Mouse (Mus musculus): ENCODE measurements around the gene Lrrc75b. TPM values are rescaled to one million over a fixed set of nuclear protein-coding genes. Genes with fewer than 3 reads are reported as not detected.
"Not testable (repeated sequence)": the region's sequence is repeated elsewhere in the genome, so short reads cannot be mapped to it uniquely, and the experiment has no call there.

Lrrc75b gene
- total RNA-seq, 2 experiments from 2014 or later = not detected

GRCm38 (mm10) chr10:75511060-75511459 is 49.1 kb downstream of the Lrrc75b start:
- ATAC-seq (replicated peaks; ENCODE audit: low FRiP score, poor library complexity, severe bottlenecking) = no peak

GRCm38 (mm10) chr10:75510446-75510845 is 49.7 kb downstream of the Lrrc75b start:
- ATAC-seq (replicated peaks; ENCODE audit: low FRiP score, poor library complexity, severe bottlenecking) = no peak

- ATAC-seq (replicated peaks; ENCODE audit: low FRiP score, poor library complexity, severe bottlenecking) = not testable (repeated sequence)
Measured at GRCm38 (mm10) chr10:75505928-75506327, 54.2 kb downstream of the Lrrc75b start.

- no peak for ATAC-seq (replicated peaks; ENCODE audit: low FRiP score, poor library complexity, severe bottlenecking)
Measured at GRCm38 (mm10) chr10:75505130-75505495, 55.0 kb downstream of the Lrrc75b start.

GRCm38 (mm10) chr10:75504234-75505129 is 55.6 kb downstream of the Lrrc75b start:
- ATAC-seq (replicated peaks; ENCODE audit: low FRiP score, poor library complexity, severe bottlenecking) = no peak

- ATAC-seq (replicated peaks; ENCODE audit: low FRiP score, poor library complexity, severe bottlenecking) = no peak
Measured at GRCm38 (mm10) chr10:75503692-75504091, 56.4 kb downstream of the Lrrc75b start.

- no peak for ATAC-seq (replicated peaks; ENCODE audit: low FRiP score, poor library complexity, severe bottlenecking)
Measured at GRCm38 (mm10) chr10:75501641-75502040, 58.5 kb downstream of the Lrrc75b start.

GRCm38 (mm10) chr10:75500345-75500744 is 59.8 kb downstream of the Lrrc75b start:
- peak; percentile 42 for ATAC-seq (replicated peaks; ENCODE audit: low FRiP score, poor library complexity, severe bottlenecking)

Other genes with a start within 250 kb of the Lrrc75b start
- gene Adora2a, start 243.5 kb downstream of the Lrrc75b start, total RNA-seq (2015; ENCODE audit: low replicate concordance) = 2.2 TPM in 1 of 2 replicates, not detected in the other
- gene Adora2a, start 243.5 kb downstream of the Lrrc75b start, total RNA-seq (2017; ENCODE audit: low replicate concordance) = 0.26 TPM in 1 of 2 replicates, not detected in the other
- 10.1 TPM in 1 of 2 replicates, not detected in the other for gene Upb1, start 159.2 kb downstream of the Lrrc75b start, total RNA-seq (2015; ENCODE audit: low replicate concordance)
- gene Upb1, start 159.2 kb downstream of the Lrrc75b start, total RNA-seq (2017; ENCODE audit: low replicate concordance) = not detected in 2 replicates
- gene Snrpd3, start 42.8 kb downstream of the Lrrc75b start, total RNA-seq (2015; ENCODE audit: low replicate concordance) = 14.3 and 49.7 TPM in 2 replicates
- 16.3 and 42.9 TPM in 2 replicates for gene Snrpd3, start 42.8 kb downstream of the Lrrc75b start, total RNA-seq (2017; ENCODE audit: low replicate concordance)
- 71.7 and 89.7 TPM in 2 replicates for gene Gucd1, start 42.4 kb downstream of the Lrrc75b start, total RNA-seq (2015; ENCODE audit: low replicate concordance)
- 90.9 and 159 TPM in 2 replicates for gene Gucd1, start 42.4 kb downstream of the Lrrc75b start, total RNA-seq (2017; ENCODE audit: low replicate concordance)
- gene Ggt1, start 1.3 kb upstream of the Lrrc75b start, total RNA-seq (2015; ENCODE audit: low replicate concordance) = not detected in 2 replicates
- gene Ggt1, start 1.3 kb upstream of the Lrrc75b start, total RNA-seq (2017; ENCODE audit: low replicate concordance) = not detected in 2 replicates
- 1.1 TPM in 1 of 2 replicates, not detected in the other for gene Ggt5, start 29.0 kb upstream of the Lrrc75b start, total RNA-seq (2015; ENCODE audit: low replicate concordance)
- gene Ggt5, start 29.0 kb upstream of the Lrrc75b start, total RNA-seq (2017; ENCODE audit: low replicate concordance) = 0.39 TPM in 1 of 2 replicates, not detected in the other
- gene Susd2, start 83.7 kb upstream of the Lrrc75b start, total RNA-seq (2015; ENCODE audit: low replicate concordance) = 2.5 and 3.4 TPM in 2 replicates
- 2.1 and 2.3 TPM in 2 replicates for gene Susd2, start 83.7 kb upstream of the Lrrc75b start, total RNA-seq (2017; ENCODE audit: low replicate concordance)
- 108 and 136 TPM in 2 replicates for gene Cabin1, start 204.0 kb upstream of the Lrrc75b start, total RNA-seq (2015; ENCODE audit: low replicate concordance)
- 115 and 143 TPM in 2 replicates for gene Cabin1, start 204.0 kb upstream of the Lrrc75b start, total RNA-seq (2017; ENCODE audit: low replicate concordance)
- gene Ddt, start 213.1 kb upstream of the Lrrc75b start, total RNA-seq (2015; ENCODE audit: low replicate concordance) = 33.5 TPM in 1 of 2 replicates, not detected in the other
- gene Ddt, start 213.1 kb upstream of the Lrrc75b start, total RNA-seq (2017; ENCODE audit: low replicate concordance) = not detected in 2 replicates
- gene Gm20441, start 220.6 kb upstream of the Lrrc75b start, total RNA-seq (2015; ENCODE audit: low replicate concordance) = not detected in 2 replicates
- gene Gm20441, start 220.6 kb upstream of the Lrrc75b start, total RNA-seq (2017; ENCODE audit: low replicate concordance) = not detected in 2 replicates
- 1.3 TPM in 1 of 2 replicates, not detected in the other for gene Gstt3, start 221.1 kb upstream of the Lrrc75b start, total RNA-seq (2015; ENCODE audit: low replicate concordance)
- 0.13 TPM in 1 of 2 replicates, not detected in the other for gene Gstt3, start 221.1 kb upstream of the Lrrc75b start, total RNA-seq (2017; ENCODE audit: low replicate concordance)
- 25.6 and 29.3 TPM in 2 replicates for gene Gstt1, start 238.3 kb upstream of the Lrrc75b start, total RNA-seq (2015; ENCODE audit: low replicate concordance)
- gene Gstt1, start 238.3 kb upstream of the Lrrc75b start, total RNA-seq (2017; ENCODE audit: low replicate concordance) = 18.0 and 25.6 TPM in 2 replicates